ENCODE assay signal across 7 mouse cellular contexts in the genomic region with DNA sequence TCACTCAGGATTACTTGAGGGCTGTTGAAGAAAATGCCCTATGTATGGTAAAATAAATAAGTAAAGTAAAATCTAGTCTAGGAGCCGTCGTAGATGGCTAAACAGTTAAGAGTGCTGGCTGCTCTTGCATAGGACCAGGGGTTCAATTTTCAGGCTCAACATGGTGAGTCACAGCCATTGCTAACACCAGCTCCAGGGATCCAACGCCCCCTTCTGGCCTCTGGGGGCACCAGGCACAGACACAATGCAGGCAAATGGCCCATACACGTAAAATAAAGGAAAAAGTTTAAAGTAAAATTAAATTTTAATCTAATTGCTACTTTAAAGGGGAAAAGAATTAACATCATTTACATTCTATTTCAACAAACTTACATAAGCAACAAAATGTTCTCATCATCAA. TPM values are rescaled to one million over a fixed set of nuclear protein-coding genes. Genes with fewer than 3 reads are reported as not detected.
DNase-seq lines count a peak whose midpoint lies in the region; ATAC-seq and TF ChIP-seq lines count a peak whose summit lies in the region.

No protein-coding gene starts in this region.

- peak overlapping the region; percentile 31; the same call in 1 of the 2 replicates for H3K4me2 ChIP-seq in neural tube, embryonic 15.5 days

- H3K79me2 ChIP-seq in liver, adult 2 months (ENCODE audit: control insufficient read depth, insufficient read depth, low read length), result peaks cover 7% of the 10 kb centered on the region; the same call in 1 of the 2 replicates

- WGBS in bone marrow, adult 2 months, result 50% methylated on average over 4 of the region's 4 CpGs
- WGBS in liver, adult 2 months, result 64% methylated on average over 4 of the region's 4 CpGs
- 54% methylated on average over 4 of the region's 4 CpGs for WGBS in neural tube, embryonic 15.5 days

- no peaks in the 10 kb centered on the region; the same call in 1 of the 2 replicates for H3K4me1 ChIP-seq in bone marrow, adult 2 months (ENCODE audit: control insufficient read depth, insufficient read depth, low read length)
- peaks cover 8% of the 10 kb centered on the region; the same call in 1 of the 2 replicates for H3K4me1 ChIP-seq in liver, adult 2 months (ENCODE audit: control insufficient read depth, insufficient read depth, low read length)
- H3K4me1 ChIP-seq in neural tube, embryonic 15.5 days, result peaks cover 22% of the 10 kb centered on the region

- peaks cover 22% of the 10 kb centered on the region for H3K36me3 ChIP-seq in liver, adult 2 months (ENCODE audit: control insufficient read depth, insufficient read depth, low read length)
- H3K36me3 ChIP-seq in neural tube, embryonic 15.5 days, result peaks cover 29% of the 10 kb centered on the region

- no peak overlapping the region for H3K27ac ChIP-seq in bone marrow, adult 2 months (ENCODE audit: control insufficient read depth, insufficient read depth, low read depth, low read length, poor library complexity)
- H3K27ac ChIP-seq in liver, adult 2 months (replicated peaks; ENCODE audit: insufficient read depth, low read depth, low read length), result no peak overlapping the region
- no peak overlapping the region for H3K27ac ChIP-seq in neural tube, embryonic 15.5 days (replicated peaks)

- peak; percentile 35 for DNase-seq in urinary bladder, postnatal 14 days (ENCODE audit: low spot score)
- DNase-seq in urinary bladder, postnatal 36 days (ENCODE audit: low spot score in 2 of 2), result no peak
- no peak for DNase-seq in liver, adult 2 months (ENCODE audit: extremely low read depth, low read depth, low spot score)
- no peak for DNase-seq in left cerebral cortex, adult 9 months (ENCODE audit: low spot score in 2 of 2)

- no peaks in the 10 kb centered on the region for H3K9me3 ChIP-seq in neural tube, embryonic 15.5 days (replicated peaks)

- no peaks in the 10 kb centered on the region for H3K27me3 ChIP-seq in liver, adult 2 months (ENCODE audit: control insufficient read depth, insufficient read depth, low read length)
- no peaks in the 10 kb centered on the region for H3K27me3 ChIP-seq in neural tube, embryonic 15.5 days (replicated peaks)

- peak; percentile 54; the same call in 1 of the 2 replicates for TF ChIP-seq CTCF in bone marrow, adult 2 months (IDR thresholded peaks at IDR 0.05; ENCODE audit: control insufficient read depth, insufficient read depth, low read length)
- peak; percentile 51 for TF ChIP-seq CTCF in liver, adult 2 months (IDR thresholded peaks at IDR 0.05; ENCODE audit: low read depth, low read length)

- ATAC-seq in granulocyte monocyte progenitor cell, adult 5-6 weeks (replicated peaks; ENCODE audit: poor library complexity, severe bottlenecking), result peak; percentile 55
- ATAC-seq in neural tube, embryonic 15.5 days (ENCODE audit: low FRiP score), result no peak

- peak overlapping the region; percentile 35 for H3K4me3 ChIP-seq in bone marrow, adult 2 months (replicated peaks; ENCODE audit: control insufficient read depth, low read depth, low read length)
- no peak overlapping the region for H3K4me3 ChIP-seq in liver, adult 2 months (ENCODE audit: insufficient read depth, low read depth, low read length)
- H3K4me3 ChIP-seq in neural tube, embryonic 15.5 days (replicated peaks), result no peak overlapping the region

- H3K9ac ChIP-seq in liver, adult 2 months (ENCODE audit: low read depth, low read length), result no peak overlapping the region
- H3K9ac ChIP-seq in neural tube, embryonic 15.5 days (replicated peaks), result no peak overlapping the region

- TF ChIP-seq POLR2A in bone marrow, adult 2 months (IDR thresholded peaks at IDR 0.05; ENCODE audit: borderline replicate concordance, control insufficient read depth, low read depth, low read length), result no peak
- TF ChIP-seq POLR2A in liver, adult 2 months (IDR thresholded peaks at IDR 0.05; ENCODE audit: extremely low read depth, insufficient read depth, low read length), result no peak

RNA-seq across cellular contexts. Expression of gene Uba2, which starts 2.5 kb away (rescaled TPM):
- 50.3 and 72.5 TPM in 2 replicates for polyA plus RNA-seq in bone marrow, adult 2 months (2011; ENCODE audit: insufficient read depth, insufficient read length, low replicate concordance, missing spikeins)
- 150 and 160 TPM in 2 replicates for total RNA-seq in granulocyte monocyte progenitor cell, adult 5-6 weeks (2014; fragmentation: Nextera tagmentation)
- total RNA-seq in granulocyte monocyte progenitor cell, adult 5-6 weeks (2017), result 207 and 213 TPM in 2 replicates
- total RNA-seq in liver, adult 2 months (2014; rRNA removed), result 31.8 and 33.6 TPM in 2 replicates
- polyA plus RNA-seq in liver, adult 2 months (2012; rRNA removed), result 13.6 and 16.9 TPM in 2 replicates
- 157 and 172 TPM in 2 replicates for polyA plus RNA-seq in neural tube, embryonic 15.5 days (2015; fragmentation: Nextera tagmentation; extraction: Ambion mirVana)

RNA-seq across cellular contexts. Expression of gene Pdcd2l, which starts 29.6 kb away (rescaled TPM):
- 7.5 and 17.9 TPM in 2 replicates for polyA plus RNA-seq in bone marrow, adult 2 months (2011; ENCODE audit: insufficient read depth, insufficient read length, low replicate concordance, missing spikeins)
- 32.8 and 40.4 TPM in 2 replicates for total RNA-seq in granulocyte monocyte progenitor cell, adult 5-6 weeks (2014; fragmentation: Nextera tagmentation)
- total RNA-seq in granulocyte monocyte progenitor cell, adult 5-6 weeks (2017), result 18.3 and 39.8 TPM in 2 replicates
- total RNA-seq in liver, adult 2 months (2014; rRNA removed), result 15.5 and 15.9 TPM in 2 replicates
- 16.0 and 18.5 TPM in 2 replicates for polyA plus RNA-seq in liver, adult 2 months (2012; rRNA removed)
- 72.2 and 89.5 TPM in 2 replicates for polyA plus RNA-seq in neural tube, embryonic 15.5 days (2015; fragmentation: Nextera tagmentation; extraction: Ambion mirVana)

RNA-seq across cellular contexts. Expression of gene Wtip, which starts 33.8 kb away (rescaled TPM):
- 2.3 TPM in 1 of 2 replicates, not detected in the other for polyA plus RNA-seq in bone marrow, adult 2 months (2011; ENCODE audit: insufficient read depth, insufficient read length, low replicate concordance, missing spikeins)
- total RNA-seq in granulocyte monocyte progenitor cell, adult 5-6 weeks (2014; fragmentation: Nextera tagmentation), result not detected in 2 replicates
- 0.09 and 0.26 TPM in 2 replicates for total RNA-seq in granulocyte monocyte progenitor cell, adult 5-6 weeks (2017)
- 1.7 and 1.9 TPM in 2 replicates for total RNA-seq in liver, adult 2 months (2014; rRNA removed)
- 1.6 and 2.8 TPM in 2 replicates for polyA plus RNA-seq in liver, adult 2 months (2012; rRNA removed)
- 3.5 and 3.8 TPM in 2 replicates for polyA plus RNA-seq in neural tube, embryonic 15.5 days (2015; fragmentation: Nextera tagmentation; extraction: Ambion mirVana)
